Mouse (Mus musculus) embryonic facial prominence, embryonic 12.5 days (tissue): ENCODE measurements around the gene Cacna1b. TPM values are rescaled to one million over a fixed set of nuclear protein-coding genes. Genes with fewer than 3 reads are reported as not detected.

Experiments
- ATAC-seq: fragments of 200-750 bp; cut with Nextera tagmentation; 2 replicates; pipeline ENCODE4 v1.8.0; 2017; ENCODE audit not compliant: insufficient number of reproducible peaks, insufficient read depth, low FRiP score, low TSS enrichment
- H3K27ac ChIP-seq: fragments of 300-500 bp; sonication (generic); 2 replicates; pipeline ENCODE4 v1.5.1; 2016; ENCODE audit warnings: mild to moderate bottlenecking
- H3K27me3 ChIP-seq: fragments of 300-500 bp; sonication (generic); 2 replicates; pipeline ENCODE4 v1.6.1; 2016; ENCODE audit warnings: mild to moderate bottlenecking, moderate library complexity
- H3K36me3 ChIP-seq: fragments of 300-500 bp; sonication (generic); 2 replicates; pipeline ENCODE4 v1.6.1; 2016; ENCODE audit warnings: mild to moderate bottlenecking
- H3K4me1 ChIP-seq: fragments of 300-500 bp; sonication (generic); 2 replicates; pipeline ENCODE4 v1.6.1; 2016
- H3K4me2 ChIP-seq: fragments of 300-500 bp; sonication (generic); replicated peaks from 2 replicates; pipeline ENCODE4 v1.6.1; 2016; ENCODE audit warnings: mild to moderate bottlenecking, moderate library complexity
- H3K4me3 ChIP-seq: fragments of 300-500 bp; sonication (generic); 2 replicates; pipeline ENCODE4 v1.5.1; 2016; ENCODE audit warnings: mild to moderate bottlenecking
- H3K9ac ChIP-seq: fragments of 300-500 bp; sonication (generic); 2 replicates; pipeline ENCODE4 v1.6.1; 2016; ENCODE audit warnings: mild to moderate bottlenecking, moderate library complexity
- H3K9me3 ChIP-seq: fragments of 300-500 bp; sonication (generic); 2 replicates; pipeline ENCODE4 v1.6.1; 2016; ENCODE audit warnings: mild to moderate bottlenecking, moderate library complexity
- WGBS: fragments of 180-500 bp; shearing (Covaris S2); methylation state at CpG from one replicate; pipeline ENCODE4 v1.1.7; 2016; 5-methylcytosine and 5-hydroxymethylcytosine counted together
- polyA plus RNA-seq: library from polyadenylated mRNA; unstranded; fragments of >200 nt; fragmentation: Nextera tagmentation; extraction: Ambion mirVana; gene quantifications from 2 replicates; pipeline ENCODE4 v1.2.1, GENCODE M21; 2016

The Cacna1b gene
- polyA plus RNA-seq, 1 experiment from 2014 or later = 3.3 TPM

DNA sequence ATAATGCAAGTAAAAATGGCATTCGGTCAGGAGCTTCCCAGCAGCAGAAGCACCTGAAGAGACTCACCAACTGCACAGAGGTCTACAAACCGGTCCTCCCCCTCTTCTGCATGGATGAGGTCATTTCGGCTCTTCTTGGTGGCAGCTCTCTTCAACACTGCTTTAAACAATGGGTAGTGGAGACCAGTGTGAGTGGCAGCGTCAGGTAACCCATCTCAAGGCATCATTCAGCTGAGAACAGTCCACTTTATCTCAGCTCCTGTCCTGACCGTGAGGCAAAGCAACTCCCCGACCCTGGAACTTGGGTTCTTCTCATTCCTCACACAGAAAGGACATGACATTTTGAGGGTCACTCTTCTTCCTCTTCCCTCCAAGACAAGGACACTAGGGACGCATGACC lies 45.0 kb downstream of the Cacna1b start:
- ATAC-seq = no peak
- no peak overlapping the region for H3K4me3 ChIP-seq
- H3K27ac ChIP-seq = no peak overlapping the region
- no peaks in the 10 kb centered on the region for H3K4me1 ChIP-seq
- WGBS = 87% methylated on average over 7 of the region's 7 CpGs
- no peak overlapping the region for H3K9ac ChIP-seq
- no peaks in the 10 kb centered on the region for H3K9me3 ChIP-seq
- H3K36me3 ChIP-seq = no peaks in the 10 kb centered on the region
- no peak overlapping the region for H3K4me2 ChIP-seq
- H3K27me3 ChIP-seq = no peaks in the 10 kb centered on the region

DNA sequence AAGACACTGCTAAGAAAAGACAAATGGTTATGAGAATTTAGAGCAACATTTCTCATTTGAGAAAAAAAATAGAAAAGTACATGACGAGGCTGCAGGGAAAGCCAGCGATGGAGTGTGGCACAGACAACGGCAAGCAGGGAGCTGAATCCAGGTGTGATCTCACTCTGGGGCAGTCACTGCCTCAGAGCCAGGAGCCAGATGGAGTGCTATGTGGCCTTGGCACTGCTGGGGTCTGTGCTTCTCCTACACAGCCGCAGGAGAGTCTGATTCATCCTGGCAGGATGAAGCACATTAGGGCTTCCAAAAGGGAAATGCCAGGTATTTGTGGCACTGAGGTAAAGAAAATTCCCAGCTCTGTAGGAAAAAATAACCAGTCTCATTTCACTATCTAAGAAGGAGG lies 45.5 kb downstream of the Cacna1b start:
- no peak overlapping the region for H3K27ac ChIP-seq
- H3K36me3 ChIP-seq = no peaks in the 10 kb centered on the region
- H3K4me2 ChIP-seq = no peak overlapping the region
- no peak for ATAC-seq
- no peaks in the 10 kb centered on the region for H3K27me3 ChIP-seq
- no peaks in the 10 kb centered on the region for H3K9me3 ChIP-seq
- no peaks in the 10 kb centered on the region for H3K4me1 ChIP-seq
- H3K4me3 ChIP-seq = no peak overlapping the region
- no peak overlapping the region for H3K9ac ChIP-seq
- WGBS = 86% methylated on average over 4 of the region's 4 CpGs

DNA sequence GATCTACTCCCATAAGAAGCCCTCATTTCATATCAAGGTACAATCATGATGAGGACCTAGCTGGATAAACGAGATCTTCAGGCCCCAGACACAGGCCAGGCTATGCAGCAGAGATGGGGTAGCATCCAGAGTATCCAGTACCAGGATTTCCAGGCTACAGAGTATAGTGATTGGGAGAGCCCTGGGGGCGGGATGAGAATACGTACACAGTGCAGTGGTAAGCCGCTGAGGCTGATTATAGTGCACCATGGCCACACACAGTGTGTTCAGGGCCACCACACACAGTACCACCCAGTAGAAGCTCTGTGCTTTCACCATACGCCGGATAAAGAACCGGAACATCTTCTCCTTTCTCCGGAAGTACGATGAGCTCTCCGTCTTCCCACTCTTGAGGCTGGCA lies 57.0 kb downstream of the Cacna1b start:
- H3K36me3 ChIP-seq = no peaks in the 10 kb centered on the region
- H3K4me2 ChIP-seq = no peak overlapping the region
- H3K27me3 ChIP-seq = no peaks in the 10 kb centered on the region
- no peak overlapping the region for H3K4me3 ChIP-seq
- no peaks in the 10 kb centered on the region for H3K9me3 ChIP-seq
- no peak overlapping the region for H3K27ac ChIP-seq
- ATAC-seq = no peak
- WGBS = 72% methylated on average over 10 of the region's 10 CpGs
- no peak overlapping the region for H3K9ac ChIP-seq
- no peaks in the 10 kb centered on the region for H3K4me1 ChIP-seq

DNA sequence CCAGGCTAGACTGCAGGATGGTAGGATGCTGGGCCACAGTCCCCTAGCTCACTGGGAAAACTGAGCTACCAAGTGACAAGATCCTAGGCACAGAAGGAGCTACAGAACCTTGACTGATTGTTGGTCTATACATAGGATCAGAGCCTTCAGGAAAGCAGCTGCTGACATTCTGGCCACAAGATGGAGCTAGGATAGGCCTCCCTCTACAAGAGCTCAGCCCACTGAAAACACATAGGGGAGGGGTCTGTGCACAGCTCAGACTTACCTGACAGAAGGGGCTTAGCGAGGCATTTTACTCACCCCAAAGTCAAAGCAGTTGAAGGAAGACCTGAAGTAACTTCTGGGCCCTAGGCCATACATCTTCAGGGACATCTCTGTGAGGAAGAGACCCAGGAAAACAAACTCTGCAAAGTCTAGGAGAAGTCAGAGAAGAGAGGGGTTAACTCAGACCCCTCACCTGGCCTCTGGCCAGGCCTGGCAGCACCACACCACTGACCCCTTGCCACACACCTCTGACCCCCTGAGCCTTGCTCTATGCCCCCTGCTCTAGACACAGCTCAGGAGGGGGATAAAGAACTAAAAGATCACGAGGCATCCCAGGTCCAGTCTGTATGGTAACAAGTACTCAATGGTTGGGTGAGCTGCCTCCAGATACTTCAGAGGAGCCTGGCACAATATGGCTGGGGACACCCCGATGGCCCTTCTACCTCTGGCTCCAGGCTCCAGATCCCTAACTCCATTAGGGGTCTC lies 60.6 kb downstream of the Cacna1b start:
- Histone ChIP-seq H3K36me3 (no peaks in the 10 kb centered on the region), H3K27me3 (no peaks in the 10 kb centered on the region), H3K9me3 (no peaks in the 10 kb centered on the region), H3K4me1 (no peaks in the 10 kb centered on the region), H3K27ac (no peak overlapping the region), H3K4me3 (no peak overlapping the region), H3K9ac (no peak overlapping the region), H3K4me2 (no peak overlapping the region)
- 73% methylated on average over 3 of the region's 3 CpGs for WGBS
- no peak for ATAC-seq

DNA sequence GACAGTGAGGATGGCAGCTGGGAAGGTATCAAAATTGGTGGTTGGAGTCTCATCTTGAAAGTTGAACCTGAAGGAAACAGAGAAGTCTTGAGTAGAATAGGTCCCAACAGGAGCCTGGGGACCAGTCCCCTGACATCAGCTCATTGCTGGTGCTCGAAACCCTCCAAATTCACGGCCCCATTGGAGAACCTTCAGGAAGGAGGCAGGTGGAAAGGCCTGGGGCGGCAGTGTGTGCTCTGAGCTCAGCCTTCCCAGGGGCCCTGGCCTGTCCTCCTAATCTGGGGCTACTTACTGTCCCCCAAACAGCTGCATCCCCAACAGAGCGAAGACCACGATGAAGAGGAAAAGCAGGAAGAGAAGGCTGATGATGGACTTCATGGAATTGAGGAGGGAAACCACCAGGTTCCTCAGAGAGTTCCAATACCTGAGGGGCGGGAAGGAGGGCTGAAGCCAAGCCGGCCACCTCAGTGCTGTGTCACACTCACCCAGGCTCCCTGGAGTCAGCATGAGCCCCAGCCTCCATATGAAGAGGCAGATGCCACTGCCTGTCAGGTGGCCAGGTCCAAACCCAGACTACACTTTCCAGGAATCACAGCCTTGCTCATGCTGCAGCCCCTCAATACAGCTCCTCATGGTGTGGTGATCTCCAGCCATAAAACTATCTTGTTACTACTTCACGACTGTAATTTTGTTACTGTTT lies 65.5 kb downstream of the Cacna1b start:
- Histone ChIP-seq H3K9me3 (no peaks in the 10 kb centered on the region), H3K4me1 (no peaks in the 10 kb centered on the region), H3K4me2 (no peak overlapping the region), H3K27ac (no peak overlapping the region), H3K36me3 (no peaks in the 10 kb centered on the region), H3K27me3 (no peaks in the 10 kb centered on the region), H3K4me3 (no peak overlapping the region), H3K9ac (no peak overlapping the region)
- WGBS = 85% methylated on average over 8 of the region's 8 CpGs
- ATAC-seq = no peak

DNA sequence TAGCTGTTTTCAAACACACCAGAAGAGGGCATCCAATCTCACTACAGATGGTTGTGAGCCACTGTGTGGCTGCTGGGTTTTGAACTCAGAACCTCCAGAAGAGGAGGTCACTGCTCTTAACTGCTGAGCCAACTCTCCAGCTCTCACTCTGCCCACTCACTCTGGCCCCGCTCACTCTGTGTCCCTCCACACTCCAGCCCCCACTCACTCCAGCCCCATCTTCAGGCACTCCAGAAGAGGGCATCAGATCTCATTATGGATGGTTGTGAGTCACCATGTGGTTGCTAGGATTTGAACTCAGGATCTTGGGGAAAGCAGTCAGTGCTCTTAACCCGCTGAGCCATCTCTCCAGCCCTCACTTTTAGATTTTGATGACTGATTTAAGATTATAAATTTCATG lies 70.6 kb downstream of the Cacna1b start:
- Histone ChIP-seq H3K27ac (no peak overlapping the region), H3K27me3 (no peaks in the 10 kb centered on the region), H3K4me3 (no peak overlapping the region), H3K36me3 (no peaks in the 10 kb centered on the region), H3K4me2 (no peak overlapping the region), H3K9me3 (no peaks in the 10 kb centered on the region), H3K4me1 (no peaks in the 10 kb centered on the region), H3K9ac (no peak overlapping the region)
- 94% methylated on average over 2 of the region's 2 CpGs for WGBS
- ATAC-seq = no peak

DNA sequence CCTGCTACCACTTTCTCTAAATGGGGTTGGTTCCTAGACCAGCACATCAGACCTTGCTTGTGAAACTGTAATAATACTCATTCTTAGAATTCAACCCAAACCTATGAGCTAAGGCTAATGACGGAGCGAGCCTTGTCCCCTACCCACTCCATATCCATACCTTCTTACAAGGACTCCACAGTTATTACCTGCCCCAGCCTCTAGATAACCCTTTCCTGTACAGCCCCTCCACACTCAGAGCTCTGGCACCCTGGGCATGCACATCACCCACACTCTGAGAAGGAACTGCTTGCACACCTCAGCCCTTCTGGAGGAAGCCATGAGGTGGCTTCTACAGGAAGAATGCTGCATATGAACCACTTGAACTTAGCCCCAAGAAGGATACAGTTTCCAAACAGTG lies 72.6 kb downstream of the Cacna1b start:
- H3K9ac ChIP-seq = no peak overlapping the region
- no peaks in the 10 kb centered on the region for H3K27me3 ChIP-seq
- no peak for ATAC-seq
- H3K4me1 ChIP-seq = no peaks in the 10 kb centered on the region
- H3K27ac ChIP-seq = no peak overlapping the region
- H3K4me2 ChIP-seq = no peak overlapping the region
- H3K36me3 ChIP-seq = no peaks in the 10 kb centered on the region
- H3K9me3 ChIP-seq = no peaks in the 10 kb centered on the region
- WGBS = 93% methylated on average over 2 of the region's 2 CpGs
- no peak overlapping the region for H3K4me3 ChIP-seq

DNA sequence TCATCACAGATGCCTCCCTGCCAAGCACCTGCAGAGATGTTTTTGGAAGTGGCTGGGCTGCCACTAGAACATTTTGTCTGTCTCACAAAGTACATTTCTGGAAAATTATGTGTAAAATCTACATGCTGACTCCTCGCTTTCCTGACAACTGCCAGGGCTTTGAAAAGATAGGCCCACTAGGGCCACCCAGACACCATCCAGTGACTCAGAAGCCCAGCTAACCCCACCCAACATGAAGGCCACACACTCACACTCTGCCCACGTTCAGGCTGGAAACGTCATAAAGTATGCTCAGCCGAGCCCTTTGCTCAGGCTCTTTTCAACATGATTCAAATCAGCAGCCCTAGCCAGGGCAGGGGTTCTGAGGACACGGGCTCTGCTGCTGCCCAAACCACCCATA lies 77.6 kb downstream of the Cacna1b start:
- no peak for ATAC-seq

DNA sequence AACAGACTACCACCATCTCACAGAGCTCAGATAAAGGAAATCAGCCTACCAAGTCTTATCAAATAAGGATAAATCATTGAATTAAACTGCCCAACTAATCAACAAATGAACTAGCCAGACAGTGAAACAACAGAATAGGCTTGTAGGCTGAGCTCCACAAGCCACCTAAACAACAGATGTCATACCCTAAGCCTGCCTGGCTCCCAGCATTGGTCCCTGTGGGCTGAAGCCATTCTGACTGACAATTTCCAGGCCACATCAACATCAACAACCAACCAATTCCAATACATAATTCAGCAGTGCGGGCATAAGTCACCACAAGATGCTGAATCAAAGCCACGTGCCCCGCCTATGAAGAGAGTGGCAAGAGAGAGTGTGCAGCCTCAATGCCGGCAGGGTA lies 78.2 kb downstream of the Cacna1b start:
- H3K36me3 ChIP-seq = no peaks in the 10 kb centered on the region
- no peak overlapping the region for H3K4me3 ChIP-seq
- no peak for ATAC-seq
- H3K9ac ChIP-seq = no peak overlapping the region
- no peaks in the 10 kb centered on the region for H3K9me3 ChIP-seq
- H3K27me3 ChIP-seq = no peaks in the 10 kb centered on the region
- no peak overlapping the region for H3K4me2 ChIP-seq
- WGBS = 88% methylated on average over 4 of the region's 4 CpGs
- H3K27ac ChIP-seq = no peak overlapping the region
- H3K4me1 ChIP-seq = no peaks in the 10 kb centered on the region

More for the DNA sequence above, 77.6 kb downstream of the Cacna1b start:
- Histone ChIP-seq H3K27ac (no peak overlapping the region), H3K4me1 (no peaks in the 10 kb centered on the region), H3K36me3 (no peaks in the 10 kb centered on the region), H3K9ac (no peak overlapping the region), H3K9me3 (no peaks in the 10 kb centered on the region), H3K4me3 (no peak overlapping the region), H3K4me2 (no peak overlapping the region), H3K27me3 (no peaks in the 10 kb centered on the region)
- WGBS = 82% methylated on average over 5 of the region's 5 CpGs

DNA sequence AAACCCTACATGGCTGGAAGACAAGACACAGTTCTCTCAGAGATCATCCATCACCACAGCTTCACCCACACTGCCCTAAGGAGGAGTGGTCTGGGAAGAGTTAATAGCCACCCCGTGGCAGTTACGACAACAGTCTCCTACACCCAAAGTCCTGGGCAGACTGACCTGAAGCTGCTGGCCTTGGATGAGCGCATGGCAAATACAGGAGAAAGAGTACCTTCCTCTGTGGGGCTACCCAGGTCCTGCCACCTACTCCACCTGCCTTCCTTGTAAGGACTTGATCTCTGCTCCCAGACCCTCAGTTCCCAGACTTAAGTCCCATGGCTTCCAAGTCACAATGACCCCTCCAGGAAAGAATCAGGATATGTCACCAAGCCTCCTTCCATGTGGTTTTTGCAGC lies 79.7 kb downstream of the Cacna1b start:
- H3K4me1 ChIP-seq = peaks cover 8% of the 10 kb centered on the region
- peaks cover 9% of the 10 kb centered on the region for H3K27me3 ChIP-seq
- WGBS = 78% methylated on average over 3 of the region's 3 CpGs
- H3K9ac ChIP-seq = no peak overlapping the region
- H3K9me3 ChIP-seq = no peaks in the 10 kb centered on the region
- no peaks in the 10 kb centered on the region for H3K36me3 ChIP-seq
- H3K4me2 ChIP-seq = no peak overlapping the region
- no peak for ATAC-seq
- no peak overlapping the region for H3K4me3 ChIP-seq
- no peak overlapping the region for H3K27ac ChIP-seq

DNA sequence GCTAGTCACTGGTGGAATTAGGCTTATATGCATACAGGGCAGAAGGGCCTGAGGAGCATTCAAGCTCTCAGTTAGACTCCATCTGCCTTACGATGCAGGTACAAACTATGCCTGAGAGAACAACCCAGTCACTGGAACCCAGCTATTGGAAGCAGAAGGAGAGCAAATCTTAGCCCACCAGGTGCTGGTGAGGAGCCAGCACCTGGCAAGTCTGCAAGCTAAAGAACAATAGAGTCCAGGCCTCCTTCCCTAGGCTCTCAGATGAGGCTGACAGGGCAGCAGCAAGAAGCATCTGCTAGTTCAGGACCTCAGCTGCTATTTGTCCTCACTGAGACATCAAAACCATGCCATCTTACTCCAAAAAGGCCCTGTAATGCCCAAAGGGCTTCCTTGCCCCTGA lies 82.2 kb downstream of the Cacna1b start:
- Histone ChIP-seq H3K27me3 (peaks cover 11% of the 10 kb centered on the region), H3K4me1 (peaks cover 8% of the 10 kb centered on the region), H3K27ac (no peak overlapping the region), H3K9me3 (no peaks in the 10 kb centered on the region), H3K9ac (no peak overlapping the region), H3K4me3 (no peak overlapping the region), H3K36me3 (no peaks in the 10 kb centered on the region), H3K4me2 (no peak overlapping the region)
- ATAC-seq = no peak
- WGBS = 100% methylated on average over 1 of the region's 1 CpGs

DNA sequence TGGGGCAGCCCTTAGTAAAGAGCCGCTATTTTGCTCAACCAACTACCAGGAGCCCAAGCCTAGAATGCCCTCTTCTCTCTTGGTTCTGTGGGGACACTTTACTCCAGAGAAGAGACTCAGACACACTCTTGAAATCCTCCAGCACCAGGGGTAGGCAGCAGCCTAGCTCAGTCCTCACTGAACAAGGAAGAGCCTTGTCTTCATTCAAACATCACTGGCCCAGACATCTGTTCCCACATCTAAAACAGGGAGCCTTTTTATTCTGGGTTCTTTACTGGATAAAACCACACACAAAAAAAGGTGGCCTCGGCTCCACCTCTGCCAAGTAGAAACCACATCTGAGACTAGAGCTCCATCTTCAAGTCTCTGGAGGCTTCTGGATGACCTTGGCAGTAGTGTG lies 82.8 kb downstream of the Cacna1b start:
- H3K9ac ChIP-seq = no peak overlapping the region
- no peak for ATAC-seq
- H3K36me3 ChIP-seq = no peaks in the 10 kb centered on the region
- no peak overlapping the region for H3K27ac ChIP-seq
- H3K27me3 ChIP-seq = peaks cover 11% of the 10 kb centered on the region
- no peaks in the 10 kb centered on the region for H3K9me3 ChIP-seq
- peaks cover 8% of the 10 kb centered on the region for H3K4me1 ChIP-seq
- H3K4me2 ChIP-seq = no peak overlapping the region
- WGBS = 87% methylated on average over 2 of the region's 2 CpGs
- no peak overlapping the region for H3K4me3 ChIP-seq
